Mouse (Mus musculus) liver, embryonic 11.5 days (tissue): ENCODE results near the gene Ust. TPM values are rescaled to one million over a fixed set of nuclear protein-coding genes. Genes with fewer than 3 reads are reported as not detected.

ENCODE experiments used
- ATAC-seq: fragments of 200-750 bp; cut with Nextera tagmentation; replicated peaks from 2 replicates; pipeline ENCODE4 v1.8.0; 2017; ENCODE audit warnings: moderate number of reproducible peaks, mild to moderate bottlenecking, moderate TSS enrichment, moderate library complexity; ENCODE audit not compliant: low FRiP score
- DNase-seq: peaks from one replicate; pipeline ENCODE4 v3.0.0-alpha.2; 2017; ENCODE audit warnings: low spot score
- H3K27ac ChIP-seq: fragments of 300-500 bp; sonication (generic); 2 replicates; pipeline ENCODE4 v1.5.1; 2014; ENCODE audit warnings: mild to moderate bottlenecking, low read depth, low read length, control low read depth
- H3K27me3 ChIP-seq: fragments of 300-500 bp; sonication (generic); replicated peaks from 2 replicates; pipeline ENCODE4 v1.6.1; 2014; ENCODE audit warnings: low read length, mixed read lengths; ENCODE audit not compliant: control insufficient read depth, insufficient read depth
- H3K36me3 ChIP-seq: fragments of 300-500 bp; sonication (generic); 2 replicates; pipeline ENCODE4 v1.6.1; 2014; ENCODE audit warnings: mild to moderate bottlenecking, low read length, moderate library complexity, mixed read lengths; ENCODE audit not compliant: control insufficient read depth, insufficient read depth
- H3K4me1 ChIP-seq: fragments of 300-500 bp; sonication (generic); replicated peaks from 2 replicates; pipeline ENCODE4 v1.6.1; 2014; ENCODE audit warnings: low read length, mixed read lengths; ENCODE audit not compliant: control insufficient read depth, insufficient read depth
- H3K4me2 ChIP-seq: fragments of 300-500 bp; sonication (generic); 2 replicates; pipeline ENCODE4 v1.6.1; 2014; ENCODE audit warnings: mild to moderate bottlenecking, control low read depth, moderate library complexity
- H3K4me3 ChIP-seq: fragments of 300-500 bp; sonication (generic); 2 replicates; pipeline ENCODE4 v1.5.1; 2014; ENCODE audit warnings: low read depth, low read length, control low read depth
- H3K9ac ChIP-seq: fragments of 300-500 bp; sonication (generic); 2 replicates; pipeline ENCODE4 v1.6.1; 2014; ENCODE audit warnings: low read depth, low read length, control low read depth
- H3K9me3 ChIP-seq: fragments of 300-500 bp; sonication (generic); 2 replicates; pipeline ENCODE4 v1.6.1; 2016; ENCODE audit warnings: low read length, inconsistent platforms, mixed read lengths; ENCODE audit not compliant: control insufficient read depth
- WGBS: fragments of 180-500 bp; shearing (Covaris S2); extraction: QIAGEN DNeasy Blood & Tissue Kit; methylation state at CpG from one replicate; pipeline ENCODE4 v1.1.7; 2014; 5-methylcytosine and 5-hydroxymethylcytosine counted together
- polyA plus RNA-seq: library from polyadenylated mRNA; unstranded; fragments of >200 nt; fragmentation: Nextera tagmentation; extraction: Ambion mirVana; gene quantifications from 2 replicates; pipeline ENCODE4 v1.2.1, GENCODE M21; 2014

Ust gene
- polyA plus RNA-seq, 1 experiment from 2014 or later = 3.1 TPM

DNA sequence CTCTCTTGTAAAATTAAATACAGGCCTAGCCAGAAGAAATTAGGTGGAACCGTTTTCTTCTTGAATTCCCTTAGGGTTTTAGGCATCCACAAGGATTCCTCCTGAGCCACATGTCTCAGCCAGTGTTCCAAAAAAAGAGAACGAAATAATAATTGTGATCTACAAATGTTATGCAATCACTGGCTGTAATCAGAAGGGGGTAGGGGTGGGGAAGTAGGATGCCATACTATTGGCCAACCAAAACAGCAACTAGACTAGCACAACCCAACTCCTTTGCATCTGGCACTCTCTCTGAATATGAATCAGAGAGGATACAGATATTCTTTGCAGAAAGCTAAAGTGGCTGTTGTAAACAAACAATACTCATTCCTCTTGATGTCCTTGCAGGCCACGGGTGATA is 52.7 kb downstream of the Ust start:
- DNase-seq = no peak
- 70% methylated on average over 3 of the region's 3 CpGs for WGBS

DNA sequence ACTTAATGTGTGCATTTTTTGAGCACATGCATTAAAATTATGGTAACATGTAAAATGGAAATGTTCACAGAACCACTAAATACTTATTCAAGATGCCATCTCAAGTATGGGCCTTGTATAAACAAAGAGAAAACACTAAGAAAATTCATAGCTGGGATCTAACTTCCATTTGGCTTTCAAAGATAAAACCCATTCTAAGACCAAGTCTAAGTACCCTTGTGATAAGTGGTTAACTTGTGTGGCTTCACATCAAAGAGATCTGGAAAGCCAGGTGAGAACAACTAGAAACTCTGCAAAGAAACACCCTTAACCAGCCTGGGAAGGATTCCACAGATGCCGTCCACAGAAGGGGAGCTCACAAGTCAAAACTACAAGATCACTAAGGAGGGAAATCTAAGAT is 53.4 kb downstream of the Ust start:
- H3K27ac ChIP-seq = no peak overlapping the region
- no peak for DNase-seq
- H3K4me1 ChIP-seq = no peaks in the 10 kb centered on the region
- H3K36me3 ChIP-seq = no peaks in the 10 kb centered on the region
- H3K27me3 ChIP-seq = no peaks in the 10 kb centered on the region
- H3K4me2 ChIP-seq = no peak overlapping the region
- no peak for ATAC-seq
- H3K9me3 ChIP-seq = no peaks in the 10 kb centered on the region
- WGBS = 83% methylated on average over 1 of the region's 1 CpGs
- H3K9ac ChIP-seq = no peak overlapping the region
- H3K4me3 ChIP-seq = no peak overlapping the region

More for the DNA sequence above, 52.7 kb downstream of the Ust start:
- no peak for ATAC-seq
- Histone ChIP-seq H3K27ac (no peak overlapping the region), H3K9ac (no peak overlapping the region), H3K4me1 (no peaks in the 10 kb centered on the region), H3K4me2 (no peak overlapping the region), H3K9me3 (no peaks in the 10 kb centered on the region), H3K36me3 (no peaks in the 10 kb centered on the region), H3K27me3 (no peaks in the 10 kb centered on the region), H3K4me3 (no peak overlapping the region)

DNA sequence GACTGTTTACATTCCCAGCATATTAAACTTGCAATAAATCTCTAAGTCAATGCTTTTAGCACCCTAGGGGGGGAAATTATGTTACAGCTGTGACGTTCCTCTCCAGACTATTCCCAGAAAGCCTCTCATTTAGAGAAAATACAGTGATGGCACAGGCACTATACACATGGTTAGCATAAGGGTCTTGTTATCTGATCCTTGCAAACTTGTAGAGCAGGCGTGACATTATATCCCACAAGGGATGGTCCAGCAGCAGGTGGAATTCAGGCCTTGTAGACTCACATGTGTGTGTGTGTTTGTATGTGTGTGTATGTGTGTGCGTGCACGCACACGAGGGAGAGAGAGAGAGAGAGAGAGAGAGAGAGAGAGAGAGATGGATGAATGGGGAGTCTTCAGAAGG is 57.3 kb downstream of the Ust start:
- Histone ChIP-seq H3K4me1 (no peaks in the 10 kb centered on the region), H3K36me3 (no peaks in the 10 kb centered on the region), H3K9ac (no peak overlapping the region), H3K27ac (no peak overlapping the region), H3K27me3 (no peaks in the 10 kb centered on the region), H3K4me2 (no peak overlapping the region), H3K9me3 (no peaks in the 10 kb centered on the region), H3K4me3 (no peak overlapping the region)
- DNase-seq = no peak
- WGBS = 76% methylated on average over 5 of the region's 5 CpGs
- no peak for ATAC-seq

DNA sequence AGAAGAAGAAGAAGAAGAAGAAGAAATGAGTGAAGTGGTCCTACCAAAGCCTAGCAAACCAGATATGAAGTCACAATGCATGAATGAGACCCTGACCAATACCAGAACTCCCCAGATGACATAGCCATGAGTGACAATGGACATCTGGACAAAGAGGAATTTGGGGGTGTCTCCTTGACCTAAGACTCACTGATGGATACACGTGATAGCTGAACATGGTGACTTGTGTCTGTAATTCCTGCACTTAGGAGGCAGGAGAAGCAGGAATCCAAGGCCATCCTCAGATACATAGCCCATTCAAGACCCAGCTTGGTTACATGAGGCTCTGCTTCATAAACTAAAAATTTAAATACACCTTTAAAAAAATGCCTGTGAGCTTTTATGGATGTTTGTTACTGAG is 63.9 kb downstream of the Ust start:
- H3K9me3 ChIP-seq = no peaks in the 10 kb centered on the region
- no peak overlapping the region for H3K27ac ChIP-seq
- DNase-seq = no peak
- no peak for ATAC-seq
- WGBS = 48% methylated on average over 1 of the region's 1 CpGs
- H3K4me2 ChIP-seq = no peak overlapping the region
- H3K27me3 ChIP-seq = no peaks in the 10 kb centered on the region
- H3K36me3 ChIP-seq = no peaks in the 10 kb centered on the region
- H3K4me3 ChIP-seq = no peak overlapping the region
- H3K9ac ChIP-seq = no peak overlapping the region
- no peaks in the 10 kb centered on the region for H3K4me1 ChIP-seq

DNA sequence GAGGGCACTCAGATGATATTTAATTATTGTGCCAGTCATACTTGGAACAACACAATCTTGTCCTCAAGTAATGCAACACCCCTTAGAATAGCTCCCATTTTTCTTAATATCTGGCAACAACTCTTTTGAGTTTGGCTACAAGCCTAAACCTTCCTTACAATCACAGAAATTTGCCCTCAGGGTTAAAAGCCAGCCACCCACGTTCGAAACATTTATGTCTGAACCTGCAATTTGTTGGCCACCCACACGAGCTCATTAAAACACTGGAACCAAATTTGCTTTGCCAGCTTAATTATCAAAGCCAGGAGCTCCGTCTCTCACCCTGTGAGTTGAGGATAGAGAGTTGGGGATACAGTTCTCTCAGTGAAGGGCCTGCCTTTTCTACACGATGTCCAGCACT is 70.9 kb downstream of the Ust start:
- H3K27me3 ChIP-seq = no peaks in the 10 kb centered on the region
- H3K4me3 ChIP-seq = no peak overlapping the region
- H3K4me2 ChIP-seq = no peak overlapping the region
- WGBS = 69% methylated on average over 5 of the region's 5 CpGs
- no peaks in the 10 kb centered on the region for H3K4me1 ChIP-seq
- H3K9me3 ChIP-seq = no peaks in the 10 kb centered on the region
- H3K36me3 ChIP-seq = no peaks in the 10 kb centered on the region
- H3K9ac ChIP-seq = no peak overlapping the region
- DNase-seq (no peak), ATAC-seq (no peak)
- no peak overlapping the region for H3K27ac ChIP-seq

DNA sequence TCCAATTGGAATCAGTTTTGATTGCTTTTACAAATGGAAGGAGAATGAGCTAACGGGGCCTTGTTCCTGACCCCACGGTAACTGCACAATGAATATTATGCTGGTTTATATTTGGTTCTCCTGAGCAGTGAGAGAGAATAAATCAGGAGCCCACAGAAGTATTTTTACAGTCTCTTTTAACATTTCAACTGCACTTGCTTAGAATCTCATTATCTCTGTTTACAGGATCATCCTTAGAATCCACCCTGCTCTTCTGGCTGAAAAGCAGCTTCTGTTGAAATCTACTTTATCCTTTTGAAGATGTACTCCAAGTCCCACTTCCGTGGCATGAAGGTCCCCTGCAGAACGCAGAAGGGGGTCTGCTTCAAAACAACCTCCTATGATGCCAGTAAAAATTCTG is 71.7 kb downstream of the Ust start:
- no peak for ATAC-seq

DNA sequence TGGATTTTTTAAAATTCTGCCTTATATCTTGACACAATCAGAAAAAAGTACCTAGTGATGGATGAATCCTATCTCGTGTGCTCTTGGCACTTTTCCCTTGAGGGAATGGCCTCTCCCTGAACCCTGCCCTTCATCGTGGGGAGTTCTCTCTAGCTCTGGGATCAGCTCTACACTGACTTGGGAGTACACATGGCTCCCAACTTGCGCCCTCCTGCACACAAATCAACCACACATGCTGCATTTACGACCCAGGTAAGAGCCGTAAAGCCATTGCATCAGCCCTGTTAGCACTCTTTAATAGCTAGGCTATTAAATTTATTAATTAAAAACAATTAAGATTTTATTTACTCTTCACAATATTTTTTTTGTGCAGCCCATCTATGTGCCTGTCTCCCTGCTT is 74.6 kb downstream of the Ust start:
- Histone ChIP-seq H3K4me3 (no peak overlapping the region), H3K9me3 (no peaks in the 10 kb centered on the region), H3K9ac (no peak overlapping the region), H3K36me3 (no peaks in the 10 kb centered on the region), H3K4me1 (no peaks in the 10 kb centered on the region), H3K27ac (no peak overlapping the region), H3K27me3 (no peaks in the 10 kb centered on the region), H3K4me2 (no peak overlapping the region)
- DNase-seq (no peak), ATAC-seq (no peak)
- 76% methylated on average over 5 of the region's 5 CpGs for WGBS

More for the DNA sequence above, 71.7 kb downstream of the Ust start:
- H3K4me2 ChIP-seq = no peak overlapping the region
- H3K27ac ChIP-seq = no peak overlapping the region
- H3K27me3 ChIP-seq = no peaks in the 10 kb centered on the region
- H3K9me3 ChIP-seq = no peaks in the 10 kb centered on the region
- DNase-seq = no peak
- no peaks in the 10 kb centered on the region for H3K4me1 ChIP-seq
- H3K36me3 ChIP-seq = no peaks in the 10 kb centered on the region
- no peak overlapping the region for H3K4me3 ChIP-seq
- no peak overlapping the region for H3K9ac ChIP-seq
- whole genome bisulfite sequencing = 58% methylated on average over 4 of the region's 4 CpGs

DNA sequence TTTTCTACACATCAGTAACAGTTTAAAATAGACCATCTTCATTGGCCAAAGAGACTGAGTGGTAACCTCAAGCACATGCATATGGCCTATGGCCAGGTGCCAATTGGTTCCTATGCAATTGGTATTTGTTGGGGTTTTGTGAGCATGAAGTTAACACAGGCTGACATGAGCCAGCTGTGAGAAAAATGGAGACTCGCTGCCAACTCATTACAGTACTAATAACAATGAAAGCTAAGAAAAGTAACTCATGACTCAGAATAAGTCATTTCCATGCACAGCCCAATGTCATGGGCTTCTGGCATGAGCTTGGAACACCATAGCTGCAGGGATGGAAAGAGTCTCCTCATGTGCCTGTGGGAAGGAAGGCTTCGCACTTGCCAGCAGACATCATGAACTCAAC is 86.8 kb downstream of the Ust start:
- Histone ChIP-seq H3K4me2 (no peak overlapping the region), H3K36me3 (no peaks in the 10 kb centered on the region), H3K27me3 (no peaks in the 10 kb centered on the region), H3K4me3 (no peak overlapping the region), H3K9ac (no peak overlapping the region), H3K27ac (no peak overlapping the region), H3K9me3 (no peaks in the 10 kb centered on the region), H3K4me1 (no peaks in the 10 kb centered on the region)
- no peak for DNase-seq
- WGBS = 86% methylated on average over 2 of the region's 2 CpGs
- ATAC-seq = no peak

DNA sequence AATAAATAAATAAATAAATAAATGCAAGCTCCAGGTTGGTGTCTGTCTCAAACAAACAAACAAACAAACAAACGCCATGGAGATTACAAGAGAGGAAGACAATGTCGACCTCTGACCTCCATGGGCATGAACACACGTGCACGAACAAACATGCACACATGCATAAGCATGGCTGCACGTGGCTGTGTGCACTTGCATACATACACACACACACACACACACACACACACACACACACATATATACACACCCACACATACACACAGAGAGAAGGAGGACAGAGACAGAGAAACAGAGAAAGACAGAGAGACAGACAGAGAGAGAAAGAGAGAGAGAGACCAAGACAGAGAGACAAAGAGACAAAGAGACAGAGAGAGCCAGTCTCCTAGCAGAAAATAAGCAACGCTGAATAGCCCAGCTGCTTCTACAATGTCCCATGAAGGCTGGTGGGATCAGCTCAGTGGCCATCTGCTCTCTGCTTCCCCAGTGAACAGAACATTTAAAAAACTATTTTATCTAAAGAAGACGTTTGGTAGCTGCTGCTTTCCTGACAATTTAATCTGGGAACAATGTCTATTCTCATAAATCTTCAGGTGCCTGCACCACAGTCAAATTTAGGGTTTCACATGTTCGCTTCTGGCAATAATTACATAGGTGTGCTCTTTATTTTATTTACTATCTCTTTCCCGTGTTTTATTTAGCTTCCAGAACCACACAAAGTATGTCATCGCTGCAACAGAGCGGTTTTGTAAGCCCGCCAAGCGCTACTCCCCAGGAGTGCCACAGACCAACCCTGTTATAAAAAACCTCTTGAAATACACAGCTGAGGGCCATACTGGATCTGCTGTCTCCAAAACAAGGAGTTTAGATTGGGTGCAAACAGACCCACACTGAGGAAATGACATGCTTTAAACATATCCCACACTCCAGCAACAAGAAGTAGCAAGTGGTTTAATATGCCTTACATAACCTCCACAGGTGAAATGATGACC is 89.5 kb downstream of the Ust start:
- no peak for DNase-seq
- no peaks in the 10 kb centered on the region for H3K36me3 ChIP-seq

More for the DNA sequence above, 89.5 kb downstream of the Ust start:
- H3K9me3 ChIP-seq = no peaks in the 10 kb centered on the region
- no peak overlapping the region for H3K27ac ChIP-seq
- no peak overlapping the region for H3K4me3 ChIP-seq
- no peaks in the 10 kb centered on the region for H3K4me1 ChIP-seq
- H3K9ac ChIP-seq = no peak overlapping the region
- H3K27me3 ChIP-seq = no peaks in the 10 kb centered on the region
- no peak for ATAC-seq
- H3K4me2 ChIP-seq = no peak overlapping the region
- 81% methylated on average over 13 of the region's 13 CpGs for WGBS
